Mouse (Mus musculus) ES-E14 (cell line): ENCODE measurements around the gene Pip4k2b.

Experiments
- CHD2 ChIP-seq: IDR thresholded peaks from 2 replicates; pipeline ENCODE4 v1.6.1; 2014; ENCODE audit warnings: mild to moderate bottlenecking, low read depth, low read length, inconsistent platforms
- HCFC1 ChIP-seq: IDR thresholded peaks from 2 replicates; pipeline ENCODE4 v1.6.1; 2012; ENCODE audit warnings: low read length, inconsistent platforms, borderline replicate concordance; ENCODE audit not compliant: insufficient read depth
- ZC3H11A ChIP-seq: IDR thresholded peaks from 2 replicates; pipeline ENCODE4 v1.6.1; 2012; ENCODE audit warnings: low read depth, mild to moderate bottlenecking, inconsistent platforms, low read length, borderline replicate concordance

- TF ChIP-seq CHD2, result no peak
- TF ChIP-seq HCFC1, result no peak
- no peak for TF ChIP-seq ZC3H11A
Observed at GRCm38 (mm10) chr11:97694921-97695711, 49.4 kb downstream of the Pip4k2b start.
